Mouse (Mus musculus): Measurements from ENCODE around the gene Zfp770. TPM values are rescaled to one million over a fixed set of nuclear protein-coding genes. Genes with fewer than 3 reads are reported as not detected.

Zfp770 gene
- polyA plus RNA-seq, 2 experiments: 5.8 to 7.1 TPM

DNA sequence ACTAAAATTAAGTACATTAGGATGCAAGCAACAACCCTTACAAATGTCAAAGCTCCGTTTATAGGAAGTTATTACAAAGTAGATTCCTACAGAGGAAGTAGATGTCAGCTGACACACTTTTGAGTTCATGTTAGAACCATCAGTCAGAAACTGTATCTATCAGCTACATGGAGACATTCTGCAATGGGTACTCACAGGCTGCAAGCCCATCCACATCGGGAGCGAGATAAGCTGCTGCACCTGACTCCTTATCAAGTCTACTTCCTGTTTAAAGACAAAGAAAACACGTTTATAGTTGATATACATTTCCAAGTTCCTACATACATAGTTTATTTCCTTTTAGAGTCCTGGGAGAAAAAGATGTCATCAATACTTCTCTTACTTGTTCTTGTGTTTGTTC is 43.9 kb downstream of the Zfp770 start:
- H3K9ac ChIP-seq (ENCODE audit: low read depth, low read length, severe bottlenecking): no peak overlapping the region
- no peaks in the 10 kb centered on the region for H3K27me3 ChIP-seq (ENCODE audit: control insufficient read depth, insufficient read depth, low read length)
- TF ChIP-seq POLR2A (IDR thresholded peaks at IDR 0.05; ENCODE audit: borderline replicate concordance, extremely low read depth, insufficient read depth, insufficient read length): no peak
- H3K4me3 ChIP-seq (replicated peaks; ENCODE audit: low read length): no peak overlapping the region
- no peak overlapping the region for H3K4me2 ChIP-seq (replicated peaks; ENCODE audit: low read depth, low read length, severe bottlenecking)
- DNase-seq (ENCODE audit: low spot score): no peak
- ATAC-seq (ENCODE audit: low FRiP score, low read depth): no peak
- no peaks in the 10 kb centered on the region for H3K4me1 ChIP-seq (ENCODE audit: control insufficient read depth, insufficient read depth, low read length)
- H3K9me3 ChIP-seq (ENCODE audit: control insufficient read depth, low read length): no peaks in the 10 kb centered on the region
- no peak overlapping the region for H3K27ac ChIP-seq (replicated peaks; ENCODE audit: low read depth, low read length)
- H3K36me3 ChIP-seq (ENCODE audit: control insufficient read depth, insufficient read depth, low read length): peaks cover 77% of the 10 kb centered on the region
- WGBS: 85% methylated on average over 4 of the region's 4 CpGs

GRCm38 (mm10) chr2:114156639-114157038 is 44.6 kb downstream of the Zfp770 start:
- Histone ChIP-seq H3K36me3 (ENCODE audit: control insufficient read depth, insufficient read depth, low read length) (peaks cover 80% of the 10 kb centered on the region), H3K9me3 (ENCODE audit: control insufficient read depth, low read length) (no peaks in the 10 kb centered on the region), H3K4me1 (ENCODE audit: control insufficient read depth, insufficient read depth, low read length) (no peaks in the 10 kb centered on the region), H3K27me3 (ENCODE audit: control insufficient read depth, insufficient read depth, low read length) (no peaks in the 10 kb centered on the region), H3K27ac (replicated peaks; ENCODE audit: low read depth, low read length) (no peak overlapping the region), H3K4me2 (replicated peaks; ENCODE audit: low read depth, low read length, severe bottlenecking) (no peak overlapping the region), H3K4me3 (replicated peaks; ENCODE audit: low read length) (no peak overlapping the region), H3K9ac (ENCODE audit: low read depth, low read length, severe bottlenecking) (no peak overlapping the region)
- ATAC-seq (ENCODE audit: low FRiP score, low read depth) (no peak), DNase-seq (ENCODE audit: low spot score) (no peak)
- WGBS: 97% methylated on average over 1 of the region's 1 CpGs
- TF ChIP-seq POLR2A (IDR thresholded peaks at IDR 0.05; ENCODE audit: borderline replicate concordance, extremely low read depth, insufficient read depth, insufficient read length): no peak

DNA sequence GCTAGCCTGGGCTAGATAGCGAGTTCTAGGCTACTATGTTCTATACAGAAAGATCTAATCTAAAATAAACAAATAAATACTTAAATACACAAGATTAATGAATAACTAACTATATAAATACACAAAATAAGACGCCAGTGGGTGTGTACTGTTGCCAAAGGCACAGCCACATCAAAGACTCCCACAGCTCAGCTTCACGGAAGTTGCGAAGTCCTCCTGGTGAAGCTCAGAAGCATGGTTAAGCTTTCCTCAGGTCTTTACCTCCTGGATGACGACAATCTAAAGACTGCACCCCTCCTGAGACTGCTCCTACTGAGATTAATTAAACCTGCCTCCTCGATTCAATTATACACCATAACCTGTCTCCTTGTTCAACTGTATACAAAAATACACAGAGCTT is 48.0 kb downstream of the Zfp770 start:
- no peak for ATAC-seq (ENCODE audit: low FRiP score, low read depth)
- no peaks in the 10 kb centered on the region for H3K27me3 ChIP-seq (ENCODE audit: control insufficient read depth, insufficient read depth, low read length)
- 92% methylated on average over 6 of the region's 6 CpGs for WGBS

GRCm38 (mm10) chr2:114146864-114147458 is 54.3 kb downstream of the Zfp770 start:
- WGBS: 81% methylated on average over 15 of the region's 15 CpGs

More for the DNA sequence above, 48.0 kb downstream of the Zfp770 start:
- Histone ChIP-seq H3K36me3 (ENCODE audit: control insufficient read depth, insufficient read depth, low read length) (peaks cover 80% of the 10 kb centered on the region), H3K4me2 (replicated peaks; ENCODE audit: low read depth, low read length, severe bottlenecking) (no peak overlapping the region), H3K27ac (replicated peaks; ENCODE audit: low read depth, low read length) (no peak overlapping the region), H3K4me3 (replicated peaks; ENCODE audit: low read length) (no peak overlapping the region), H3K4me1 (ENCODE audit: control insufficient read depth, insufficient read depth, low read length) (no peaks in the 10 kb centered on the region), H3K9me3 (ENCODE audit: control insufficient read depth, low read length) (no peaks in the 10 kb centered on the region), H3K9ac (ENCODE audit: low read depth, low read length, severe bottlenecking) (no peak overlapping the region)
- TF ChIP-seq POLR2A (IDR thresholded peaks at IDR 0.05; ENCODE audit: borderline replicate concordance, extremely low read depth, insufficient read depth, insufficient read length): no peak
- no peak for DNase-seq (ENCODE audit: low spot score)

DNA sequence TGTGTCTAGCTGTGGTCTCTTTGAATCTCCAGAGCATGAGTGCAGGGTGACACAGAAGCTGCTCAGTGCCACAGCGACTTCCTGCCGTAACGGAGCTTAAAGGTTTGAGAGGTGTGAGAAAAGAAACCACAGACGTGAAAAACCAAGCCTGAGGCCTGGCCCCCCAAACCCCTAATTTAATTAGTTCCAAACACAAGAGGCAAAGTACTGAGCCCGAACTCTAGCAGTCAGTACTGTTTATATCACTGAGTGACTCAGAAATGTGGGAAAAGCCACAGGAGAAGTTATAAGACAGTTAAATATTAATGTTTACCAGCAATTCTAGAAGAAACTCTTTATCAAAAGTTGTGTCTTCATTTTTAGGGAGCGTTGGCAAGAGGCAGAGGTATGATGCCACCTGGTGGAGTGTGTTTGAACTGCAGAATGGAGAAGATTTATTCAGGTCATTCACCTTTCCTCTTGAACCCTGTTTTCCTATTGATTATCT is 55.9 kb downstream of the Zfp770 start:
- H3K27me3 ChIP-seq (ENCODE audit: control insufficient read depth, insufficient read depth, low read length): no peaks in the 10 kb centered on the region
- no peak overlapping the region for H3K27ac ChIP-seq (replicated peaks; ENCODE audit: low read depth, low read length)
- no peaks in the 10 kb centered on the region for H3K9me3 ChIP-seq (ENCODE audit: control insufficient read depth, low read length)
- no peaks in the 10 kb centered on the region for H3K4me1 ChIP-seq (ENCODE audit: control insufficient read depth, insufficient read depth, low read length)
- DNase-seq (ENCODE audit: low spot score) (no peak), ATAC-seq (ENCODE audit: low FRiP score, low read depth) (no peak)
- no peak overlapping the region for H3K9ac ChIP-seq (ENCODE audit: low read depth, low read length, severe bottlenecking)
- TF ChIP-seq POLR2A (IDR thresholded peaks at IDR 0.05; ENCODE audit: borderline replicate concordance, extremely low read depth, insufficient read depth, insufficient read length): no peak
- H3K4me2 ChIP-seq (replicated peaks; ENCODE audit: low read depth, low read length, severe bottlenecking): no peak overlapping the region
- 62% methylated on average over 6 of the region's 6 CpGs for WGBS
- H3K4me3 ChIP-seq (replicated peaks; ENCODE audit: low read length): no peak overlapping the region
- peaks cover 81% of the 10 kb centered on the region for H3K36me3 ChIP-seq (ENCODE audit: control insufficient read depth, insufficient read depth, low read length)

More at GRCm38 (mm10) chr2:114146864-114147458, 54.3 kb downstream of the Zfp770 start:
- Histone ChIP-seq H3K27ac (replicated peaks; ENCODE audit: low read depth, low read length) (no peak overlapping the region), H3K4me1 (ENCODE audit: control insufficient read depth, insufficient read depth, low read length) (no peaks in the 10 kb centered on the region), H3K9ac (ENCODE audit: low read depth, low read length, severe bottlenecking) (no peak overlapping the region), H3K4me3 (replicated peaks; ENCODE audit: low read length) (no peak overlapping the region), H3K27me3 (ENCODE audit: control insufficient read depth, insufficient read depth, low read length) (no peaks in the 10 kb centered on the region), H3K4me2 (replicated peaks; ENCODE audit: low read depth, low read length, severe bottlenecking) (no peak overlapping the region), H3K9me3 (ENCODE audit: control insufficient read depth, low read length) (no peaks in the 10 kb centered on the region), H3K36me3 (ENCODE audit: control insufficient read depth, insufficient read depth, low read length) (peaks cover 79% of the 10 kb centered on the region)
- TF ChIP-seq POLR2A (IDR thresholded peaks at IDR 0.05; ENCODE audit: borderline replicate concordance, extremely low read depth, insufficient read depth, insufficient read length): no peak
- DNase-seq (ENCODE audit: low spot score) (no peak), ATAC-seq (ENCODE audit: low FRiP score, low read depth) (no peak)

Measured in limb, embryonic 14.5 days (tissue).